Mouse (Mus musculus) brain, embryonic 14.5 days (tissue): ENCODE results near the gene Ttf2.

Source experiments
- CTCF ChIP-seq: fragments of 200-500 bp; IDR thresholded peaks from 2 replicates; pipeline ENCODE4 v1.5.1; 2012; ENCODE audit warnings: inconsistent platforms, mild to moderate bottlenecking, moderate library complexity, borderline replicate concordance; ENCODE audit not compliant: insufficient read depth, insufficient read length; ENCODE audit errors: extremely low read depth
- POLR2A ChIP-seq: fragments of 200-500 bp; IDR thresholded peaks from 2 replicates; pipeline ENCODE4 v1.6.1; 2012; ENCODE audit warnings: mild to moderate bottlenecking, inconsistent platforms, borderline replicate concordance; ENCODE audit not compliant: poor library complexity, insufficient read depth, insufficient read length, severe bottlenecking; ENCODE audit errors: extremely low read depth

DNA sequence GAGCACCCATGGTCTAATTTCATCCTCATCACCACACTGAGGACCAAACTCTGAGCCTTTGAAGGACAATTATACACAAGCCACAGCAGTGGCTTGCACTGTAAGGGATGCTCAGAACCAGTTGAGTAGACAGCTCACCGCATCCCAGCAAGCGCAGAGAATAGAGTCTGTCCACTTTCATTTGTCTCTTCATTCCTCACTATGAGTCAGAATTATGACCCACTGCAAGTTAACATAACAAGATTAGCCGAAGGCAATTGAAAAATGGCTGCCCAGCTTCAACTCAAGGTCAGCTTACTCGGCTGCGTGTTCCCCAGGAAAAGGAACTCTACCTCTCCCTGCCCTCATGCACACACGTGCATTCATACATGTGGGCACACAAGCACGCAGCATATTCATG lies 46.6 kb upstream of the Ttf2 start:
- TF ChIP-seq CTCF: no peak
- no peak for TF ChIP-seq POLR2A
